Mouse (Mus musculus) kidney, adult 9 months (tissue): ENCODE data around the gene Smarce1.
A peak's percentile ranks its signal among the peaks of the same experiment; 100 is the strongest.

Source experiments
- DNase-seq: peaks from one replicate; pipeline ENCODE4 v3.0.0; 2022

Smarce1 gene

GRCm38 (mm10) chr11:99226298-99226697 is 4.5 kb downstream of the Smarce1 start:
- no peak for DNase-seq

GRCm38 (mm10) chr11:99223310-99223709 is 7.5 kb downstream of the Smarce1 start:
- DNase-seq, result no peak

GRCm38 (mm10) chr11:99221811-99222210 is 9.0 kb downstream of the Smarce1 start:
- peak; percentile 12 for DNase-seq

- DNase-seq, result no peak
Observed at GRCm38 (mm10) chr11:99217248-99217986, 13.4 kb downstream of the Smarce1 start.

- no peak for DNase-seq
Observed at GRCm38 (mm10) chr11:99216181-99216580, 14.6 kb downstream of the Smarce1 start.

- DNase-seq, result no peak
Observed at GRCm38 (mm10) chr11:99212693-99213092, 18.1 kb downstream of the Smarce1 start.

- DNase-seq, result no peak
Observed at GRCm38 (mm10) chr11:99211964-99212363, 18.9 kb downstream of the Smarce1 start.

- DNase-seq, result no peak
Observed at GRCm38 (mm10) chr11:99208105-99208669, 22.6 kb downstream of the Smarce1 start.

- no peak for DNase-seq
Observed at GRCm38 (mm10) chr11:99207449-99207848, 23.4 kb downstream of the Smarce1 start.

GRCm38 (mm10) chr11:99206954-99207353 is 23.9 kb downstream of the Smarce1 start:
- no peak for DNase-seq

GRCm38 (mm10) chr11:99189154-99189582 is 41.6 kb downstream of the Smarce1 start:
- DNase-seq, result peak; percentile 61

- DNase-seq, result no peak
Observed at GRCm38 (mm10) chr11:99187348-99187747, 43.5 kb downstream of the Smarce1 start.

- DNase-seq, result no peak
Observed at GRCm38 (mm10) chr11:99186836-99187235, 44.0 kb downstream of the Smarce1 start.

GRCm38 (mm10) chr11:99182575-99182974 is 48.2 kb downstream of the Smarce1 start:
- DNase-seq, result peak; percentile 7

- DNase-seq, result no peak
Observed at GRCm38 (mm10) chr11:99180071-99180470, 50.7 kb downstream of the Smarce1 start.

- no peak for DNase-seq
Observed at GRCm38 (mm10) chr11:99177925-99178198, 53.0 kb downstream of the Smarce1 start.

GRCm38 (mm10) chr11:99177054-99177924 is 53.5 kb downstream of the Smarce1 start:
- DNase-seq, result no peak

GRCm38 (mm10) chr11:99172002-99172401 is 58.8 kb downstream of the Smarce1 start:
- no peak for DNase-seq

GRCm38 (mm10) chr11:99171442-99171841 is 59.4 kb downstream of the Smarce1 start:
- no peak for DNase-seq

GRCm38 (mm10) chr11:99170547-99171267 is 60.1 kb downstream of the Smarce1 start:
- DNase-seq, result no peak

- no peak for DNase-seq
Observed at GRCm38 (mm10) chr11:99170005-99170404, 60.8 kb downstream of the Smarce1 start.

GRCm38 (mm10) chr11:99169438-99169837 is 61.4 kb downstream of the Smarce1 start:
- DNase-seq, result no peak

GRCm38 (mm10) chr11:99168030-99168474 is 62.8 kb downstream of the Smarce1 start:
- DNase-seq, result no peak
